Mouse (Mus musculus) spleen, adult 2 months (tissue): Measurements from ENCODE around the gene Pabpc4.

ENCODE experiments used
- CTCF ChIP-seq: fragments of 200-500 bp; IDR thresholded peaks from 2 replicates; pipeline ENCODE4 v1.5.1; 2011; ENCODE audit warnings: mild to moderate bottlenecking, inconsistent platforms; ENCODE audit not compliant: insufficient read depth, insufficient read length, insufficient replicate concordance; ENCODE audit errors: extremely low read depth
- POLR2A ChIP-seq: fragments of 200-500 bp; IDR thresholded peaks from 2 replicates; pipeline ENCODE4 v1.6.1; 2011; ENCODE audit warnings: low read depth, low read length, inconsistent platforms

- TF ChIP-seq CTCF (no peak), POLR2A (no peak)
These were observed 26.2 kb upstream of the Pabpc4 start for GRCm38 (mm10) chr4:123235835-123236430.
